Mouse (Mus musculus): ENCODE measurements around the gene Mrpl51.

Gene Mrpl51

GRCm38 (mm10) chr6:125192016-125192714 is 564 bp downstream of the Mrpl51 start:
- peak; percentile 93 for DNase-seq (ENCODE audit: low read depth, low spot score)

- DNase-seq (ENCODE audit: low read depth, low spot score), result no peak
These were observed 1.2 kb downstream of the Mrpl51 start for GRCm38 (mm10) chr6:125192841-125193240.

- DNase-seq (ENCODE audit: low read depth, low spot score), result no peak
These were observed 1.8 kb downstream of the Mrpl51 start for GRCm38 (mm10) chr6:125193390-125193789.

- no peak for DNase-seq (ENCODE audit: low read depth, low spot score)
These were observed 4.0 kb downstream of the Mrpl51 start for GRCm38 (mm10) chr6:125195541-125196075.

- DNase-seq (ENCODE audit: low read depth, low spot score), result no peak
These were observed 4.7 kb downstream of the Mrpl51 start for GRCm38 (mm10) chr6:125196301-125196700.

GRCm38 (mm10) chr6:125197166-125197565 is 5.6 kb downstream of the Mrpl51 start:
- DNase-seq (ENCODE audit: low read depth, low spot score), result no peak

- no peak for DNase-seq (ENCODE audit: low read depth, low spot score)
These were observed 18.8 kb downstream of the Mrpl51 start for GRCm38 (mm10) chr6:125210436-125210835.

GRCm38 (mm10) chr6:125212621-125213020 is 21.0 kb downstream of the Mrpl51 start:
- no peak for DNase-seq (ENCODE audit: low read depth, low spot score)

- DNase-seq (ENCODE audit: low read depth, low spot score), result no peak
These were observed 21.5 kb downstream of the Mrpl51 start for GRCm38 (mm10) chr6:125213129-125213528.

- DNase-seq (ENCODE audit: low read depth, low spot score), result no peak
These were observed 22.1 kb downstream of the Mrpl51 start for GRCm38 (mm10) chr6:125213715-125214114.

- DNase-seq (ENCODE audit: low read depth, low spot score), result peak; percentile 91
These were observed 23.8 kb downstream of the Mrpl51 start, which contains the start of gene Vamp1 for GRCm38 (mm10) chr6:125215148-125215954. Vamp1 (plus strand) TSS chr6:125215551.

GRCm38 (mm10) chr6:125216898-125217297 is 25.3 kb downstream of the Mrpl51 start:
- no peak for DNase-seq (ENCODE audit: low read depth, low spot score)

- DNase-seq (ENCODE audit: low read depth, low spot score), result no peak
These were observed 26.3 kb downstream of the Mrpl51 start for GRCm38 (mm10) chr6:125217899-125218298.

GRCm38 (mm10) chr6:125218963-125219362 is 27.4 kb downstream of the Mrpl51 start:
- peak; percentile 31 for DNase-seq (ENCODE audit: low read depth, low spot score)

GRCm38 (mm10) chr6:125221115-125221745 is 29.6 kb downstream of the Mrpl51 start:
- no peak for DNase-seq (ENCODE audit: low read depth, low spot score)

GRCm38 (mm10) chr6:125222146-125222545 is 30.5 kb downstream of the Mrpl51 start:
- no peak for DNase-seq (ENCODE audit: low read depth, low spot score)

- DNase-seq (ENCODE audit: low read depth, low spot score), result no peak
These were observed 31.0 kb downstream of the Mrpl51 start for GRCm38 (mm10) chr6:125222577-125222976.

- no peak for DNase-seq (ENCODE audit: low read depth, low spot score)
These were observed 34.0 kb downstream of the Mrpl51 start for GRCm38 (mm10) chr6:125225518-125226115.

GRCm38 (mm10) chr6:125230571-125230970 is 39.0 kb downstream of the Mrpl51 start:
- no peak for DNase-seq (ENCODE audit: low read depth, low spot score)

- DNase-seq (ENCODE audit: low read depth, low spot score), result peak; percentile 11
These were observed 39.8 kb downstream of the Mrpl51 start, which contains the start of gene Tapbpl for GRCm38 (mm10) chr6:125231117-125232044. Tapbpl (minus strand) TSS chr6:125231860.

Data from retina, postnatal 7 days (tissue).